Comparison of ENCODE assay signal across 25 mouse cellular contexts in genomic region chr4:153344999-153345398, GRCm38 (mm10).
DNase-seq lines count a peak whose midpoint lies in the region; ATAC-seq and TF ChIP-seq lines count a peak whose summit lies in the region.
"Had no signal": no experiment of that assay in that cellular context is flagged by ENCODE, and none has a peak within 500 bp of the region (broad histone marks: within the 10 kb centered on the region; RNA-seq: fewer than 3 reads in every experiment).

No protein-coding gene starts in this region.

- H3K4me2 ChIP-seq in heart, embryonic 14.5 days (ENCODE audit: low read length), result no peak overlapping the region
- no peak overlapping the region for H3K4me2 ChIP-seq in liver, postnatal 0 days (ENCODE audit: low read depth, low read length)
- no peak overlapping the region for H3K4me2 ChIP-seq in liver, embryonic 12.5 days
- no peak overlapping the region for H3K4me2 ChIP-seq in stomach, postnatal 0 days (replicated peaks; ENCODE audit: low read depth)
- H3K4me2 ChIP-seq: hindbrain, embryonic 15.5 days; intestine, embryonic 15.5 days; midbrain, embryonic 13.5 days; neural tube, embryonic 12.5 days had no signal

- 90% methylated on average over 3 of the region's 3 CpGs for WGBS in heart, embryonic 14.5 days
- 88% methylated on average over 3 of the region's 3 CpGs for WGBS in liver, postnatal 0 days (ENCODE audit: insufficient replicate concordance)
- 89% methylated on average over 2 of the region's 3 CpGs for WGBS in liver, embryonic 12.5 days (ENCODE audit: insufficient replicate concordance)
- 97% methylated on average over 2 of the region's 3 CpGs for WGBS in stomach, postnatal 0 days
- WGBS in thymus, adult 2 months, result 90% methylated on average over 3 of the region's 3 CpGs

- no peak overlapping the region for H3K9ac ChIP-seq in heart, embryonic 14.5 days (ENCODE audit: low read length)
- no peak overlapping the region for H3K9ac ChIP-seq in liver, postnatal 0 days (replicated peaks)
- H3K9ac ChIP-seq in liver, embryonic 12.5 days, result no peak overlapping the region
- H3K9ac ChIP-seq in stomach, postnatal 0 days (ENCODE audit: low read length), result no peak overlapping the region
- H3K9ac ChIP-seq: hindbrain, embryonic 15.5 days; intestine, embryonic 15.5 days; midbrain, embryonic 13.5 days; neural tube, embryonic 12.5 days had no signal

- ATAC-seq in heart, embryonic 14.5 days (ENCODE audit: insufficient number of reproducible peaks, insufficient read depth, low FRiP score, low read depth), result peak; percentile 35; the same call in 1 of the 2 replicates
- no peak for ATAC-seq in liver, postnatal 0 days
- ATAC-seq in liver, embryonic 12.5 days, result no peak
- no peak for ATAC-seq in stomach, postnatal 0 days (ENCODE audit: low FRiP score, low TSS enrichment)
- ATAC-seq: CD4-positive, CD25-positive, alpha-beta regulatory T cell, adult 4 months; intestine, embryonic 15.5 days; midbrain, embryonic 13.5 days had no signal

- TF ChIP-seq CTCF in liver, postnatal 0 days (IDR thresholded peaks at IDR 0.05; ENCODE audit: low read depth), result peak; percentile 20; the same call in 1 of the 2 replicates
- TF ChIP-seq CTCF in stomach, postnatal 0 days (IDR thresholded peaks at IDR 0.05; ENCODE audit: low read depth), result peak; percentile 19; the same call in 1 of the 2 replicates
- no peak for TF ChIP-seq CTCF in thymus, adult 2 months (IDR thresholded peaks at IDR 0.05; ENCODE audit: borderline replicate concordance, control insufficient read depth, extremely low read depth, insufficient read depth, low read length, poor library complexity)

- H3K4me1 ChIP-seq in heart, embryonic 14.5 days (ENCODE audit: control insufficient read depth in 2 of 2, insufficient read depth in 2 of 2, low read length in 2 of 2), result no peaks in the 10 kb centered on the region
- H3K4me1 ChIP-seq in liver, postnatal 0 days (ENCODE audit: insufficient read depth), result no peaks in the 10 kb centered on the region
- no peaks in the 10 kb centered on the region for H3K4me1 ChIP-seq in liver, embryonic 12.5 days
- no peaks in the 10 kb centered on the region for H3K4me1 ChIP-seq in stomach, postnatal 0 days (replicated peaks; ENCODE audit: control insufficient read depth, insufficient read depth)
- no peaks in the 10 kb centered on the region for H3K4me1 ChIP-seq in thymus, adult 2 months (replicated peaks; ENCODE audit: control insufficient read depth, insufficient read depth, low read length)
- H3K4me1 ChIP-seq: intestine, embryonic 15.5 days had no signal

- no peaks in the 10 kb centered on the region for H3K27me3 ChIP-seq in heart, embryonic 14.5 days (ENCODE audit: control insufficient read depth, insufficient read depth, low read length)
- no peaks in the 10 kb centered on the region for H3K27me3 ChIP-seq in liver, postnatal 0 days (ENCODE audit: insufficient read depth, low read length)
- H3K27me3 ChIP-seq in liver, embryonic 12.5 days (replicated peaks), result no peaks in the 10 kb centered on the region
- H3K27me3 ChIP-seq in stomach, postnatal 0 days (ENCODE audit: control insufficient read depth, insufficient read depth, low read length), result no peaks in the 10 kb centered on the region
- H3K27me3 ChIP-seq in thymus, adult 2 months (ENCODE audit: control insufficient read depth, insufficient read depth, low read length), result no peaks in the 10 kb centered on the region
- H3K27me3 ChIP-seq: hindbrain, embryonic 15.5 days; intestine, embryonic 15.5 days; midbrain, embryonic 13.5 days; neural tube, embryonic 12.5 days had no signal

- no peaks in the 10 kb centered on the region for H3K36me3 ChIP-seq in heart, embryonic 14.5 days (ENCODE audit: control insufficient read depth, insufficient read depth, low read length)
- no peaks in the 10 kb centered on the region for H3K36me3 ChIP-seq in liver, postnatal 0 days (replicated peaks; ENCODE audit: insufficient read depth, low read length)
- H3K36me3 ChIP-seq in liver, embryonic 12.5 days, result no peaks in the 10 kb centered on the region
- H3K36me3 ChIP-seq in stomach, postnatal 0 days (ENCODE audit: control insufficient read depth, insufficient read depth, low read length), result no peaks in the 10 kb centered on the region
- no peaks in the 10 kb centered on the region for H3K36me3 ChIP-seq in thymus, adult 2 months (ENCODE audit: control insufficient read depth, insufficient read depth, low read length)
- H3K36me3 ChIP-seq: forebrain, embryonic 10.5 days; hindbrain, embryonic 15.5 days; intestine, embryonic 15.5 days; midbrain, embryonic 13.5 days; neural tube, embryonic 12.5 days had no signal

- no peak for TF ChIP-seq POLR2A in thymus, adult 2 months (IDR thresholded peaks at IDR 0.05; ENCODE audit: control insufficient read depth, extremely low read depth, insufficient read depth, low read length, poor library complexity)

- no peak for DNase-seq in heart, adult 9 months (ENCODE audit: low spot score in 2 of 2)
- DNase-seq in liver, postnatal 0 days, result no peak
- peak; percentile 39 for DNase-seq in ES-CJ7 (ENCODE audit: low read depth, low spot score)
- no peak for DNase-seq in stomach, postnatal 0 days (ENCODE audit: low spot score)
- DNase-seq in thymus, adult 2 months, result no peak
- DNase-seq: adrenal gland, postnatal 25 days; cerebellum, adult 9-11 months; heart, postnatal 4 days; kidney, postnatal 4 days; layer of hippocampus, adult 9-11 months; lung, adult 2 months; lung, postnatal 14 days; retina, postnatal 1 day; right cerebral cortex, postnatal 25 days; spleen, adult 18-20 months; thymus, postnatal 4 days had no signal

- no peak overlapping the region for H3K27ac ChIP-seq in heart, embryonic 14.5 days (replicated peaks in 1 of 2; ENCODE audit: control insufficient read depth in 1 of 2, insufficient read depth in 1 of 2, low read depth in 2 of 2, low read length in 2 of 2)
- no peak overlapping the region for H3K27ac ChIP-seq in liver, postnatal 0 days (ENCODE audit: low read depth)
- no peak overlapping the region for H3K27ac ChIP-seq in liver, embryonic 12.5 days
- H3K27ac ChIP-seq in stomach, postnatal 0 days (replicated peaks), result no peak overlapping the region
- H3K27ac ChIP-seq in thymus, adult 2 months (ENCODE audit: control insufficient read depth, insufficient read depth, low read length), result no peak overlapping the region
- H3K27ac ChIP-seq: forebrain, embryonic 10.5 days; hindbrain, embryonic 15.5 days; intestine, embryonic 15.5 days; left cerebral cortex, adult 2 months; midbrain, embryonic 13.5 days; neural tube, embryonic 12.5 days had no signal

- 0 out of 2 replicates have a peak, but pooled peaks cover 3% of the 10 kb centered on the region for H3K9me3 ChIP-seq in heart, embryonic 14.5 days (ENCODE audit: control insufficient read depth, low read length)
- H3K9me3 ChIP-seq in liver, postnatal 0 days (ENCODE audit: low read length), result no peaks in the 10 kb centered on the region; the same call in 1 of the 2 replicates
- peaks cover 9% of the 10 kb centered on the region for H3K9me3 ChIP-seq in liver, embryonic 12.5 days (replicated peaks)
- H3K9me3 ChIP-seq in stomach, postnatal 0 days (ENCODE audit: control insufficient read depth, low read length), result no peaks in the 10 kb centered on the region
- H3K9me3 ChIP-seq: hindbrain, embryonic 15.5 days; intestine, embryonic 15.5 days; midbrain, embryonic 13.5 days; neural tube, embryonic 12.5 days had no signal

- no peak for TF ChIP-seq EP300 in liver, postnatal 0 days (IDR thresholded peaks at IDR 0.05; ENCODE audit: low read depth)
- TF ChIP-seq EP300 in stomach, postnatal 0 days (optimal IDR thresholded peaks at IDR 0.05), result no peak

- H3K4me3 ChIP-seq in heart, embryonic 14.5 days (ENCODE audit: control insufficient read depth in 1 of 2, insufficient read depth in 1 of 2, low read depth in 1 of 2, low read length in 2 of 2), result no peak overlapping the region
- H3K4me3 ChIP-seq in liver, postnatal 0 days (ENCODE audit: low read depth, low read length), result no peak overlapping the region
- no peak overlapping the region for H3K4me3 ChIP-seq in liver, embryonic 12.5 days
- no peak overlapping the region for H3K4me3 ChIP-seq in stomach, postnatal 0 days (ENCODE audit: low read depth, low read length)
- H3K4me3 ChIP-seq in thymus, adult 2 months (ENCODE audit: control insufficient read depth, insufficient read depth, low read length), result no peak overlapping the region
- H3K4me3 ChIP-seq: forebrain, embryonic 10.5 days; hindbrain, embryonic 15.5 days; intestine, embryonic 15.5 days; left cerebral cortex, adult 2 months; midbrain, embryonic 13.5 days; neural tube, embryonic 12.5 days had no signal
